Mouse (Mus musculus): Measurements from ENCODE around the gene Cflar.

Gene Cflar

GRCm38 (mm10) chr1:58800644-58801043, 89.3 kb downstream of the Cflar start:
- in situ Hi-C loops (cut with MboI; ENCODE audit: unreplicated experiment in 2 of 2) = loop anchor here in 1 of 2 experiments (5.0 kb wide), 1 partner anchor 88 kb away; the partner anchor contains the start of gene Cflar

GRCm38 (mm10) chr1:58801558-58802285, 90.4 kb downstream of the Cflar start:
- in situ Hi-C loops (cut with MboI; ENCODE audit: unreplicated experiment in 2 of 2) = loop anchor here in 1 of 2 experiments (5.0 kb wide), 1 partner anchor 89 kb away; the partner anchor contains the start of gene Cflar

GRCm38 (mm10) chr1:58802322-58803273, 91.3 kb downstream of the Cflar start:
- in situ Hi-C loops (cut with MboI; ENCODE audit: unreplicated experiment in 2 of 2) = loop anchor here in 1 of 2 experiments (5.0 kb wide), 1 partner anchor 90 kb away; the partner anchor contains the start of gene Cflar

GRCm38 (mm10) chr1:58803531-58803930, 92.2 kb downstream of the Cflar start:
- in situ Hi-C loops (cut with MboI; ENCODE audit: unreplicated experiment in 2 of 2) = loop anchor here in 1 of 2 experiments (5.0 kb wide), 1 partner anchor 91 kb away; the partner anchor contains the start of gene Cflar

GRCm38 (mm10) chr1:58806651-58807050, 95.3 kb downstream of the Cflar start:
- in situ Hi-C loops (cut with MboI; ENCODE audit: unreplicated experiment in 2 of 2) = no loop called here
